Mouse (Mus musculus): Measurements from ENCODE around the gene Hebp2. TPM values are rescaled to one million over a fixed set of nuclear protein-coding genes. Genes with fewer than 3 reads are reported as not detected.

Hebp2 gene
- polyA plus RNA-seq (2012; rRNA removed): 5.5 and 6.9 TPM in 2 replicates

GRCm38 (mm10) chr10:18545813-18546235, at the start of gene Hebp2:
Gene Hebp2, minus strand, starts transcription at chr10:18546076.

Other genes with a start within 250 kb of the Hebp2 start
- gene Nhsl1, start 227.1 kb downstream of the Hebp2 start, polyA plus RNA-seq (2012; rRNA removed): 5.2 and 5.6 TPM in 2 replicates
- 0.81 and 0.93 TPM in 2 replicates for gene Arfgef3, start 197.9 kb upstream of the Hebp2 start, polyA plus RNA-seq (2012; rRNA removed)
- gene Gm4922, start 240.7 kb upstream of the Hebp2 start, polyA plus RNA-seq (2012; rRNA removed): not detected in 2 replicates

Measured in ovary, adult 2 months (tissue).